Mouse (Mus musculus) small intestine, adult 2 months (tissue): ENCODE results near the gene Tsfm. TPM values are rescaled to one million over a fixed set of nuclear protein-coding genes. Genes with fewer than 3 reads are reported as not detected.
A peak's percentile ranks its signal among the peaks of the same experiment; 100 is the strongest.

ENCODE experiments used
- H3K27ac ChIP-seq: fragments of 200-500 bp; 2 replicates; pipeline ENCODE4 v1.5.1; 2012; ENCODE audit warnings: low read depth, low read length, control low read depth, inconsistent platforms; ENCODE audit not compliant: insufficient read depth
- H3K27me3 ChIP-seq: fragments of 200-500 bp; 2 replicates; pipeline ENCODE4 v1.6.1; 2012; ENCODE audit warnings: mild to moderate bottlenecking, moderate library complexity, low read length, inconsistent platforms; ENCODE audit not compliant: control insufficient read depth, insufficient read depth
- H3K36me3 ChIP-seq: fragments of 200-500 bp; 2 replicates; pipeline ENCODE4 v1.6.1; 2012; ENCODE audit warnings: mild to moderate bottlenecking, low read length, control low read depth, inconsistent platforms; ENCODE audit not compliant: control insufficient read depth, insufficient read depth
- H3K4me1 ChIP-seq: fragments of 200-500 bp; 2 replicates; pipeline ENCODE4 v1.6.1; 2012; ENCODE audit warnings: low read length, inconsistent platforms, mixed read lengths; ENCODE audit not compliant: control insufficient read depth, insufficient read depth, insufficient read length
- H3K4me3 ChIP-seq: fragments of 200-500 bp; 2 replicates; pipeline ENCODE4 v1.5.1; 2012; ENCODE audit warnings: low read depth, mild to moderate bottlenecking, control low read depth, inconsistent platforms, low read length, moderate library complexity
- CTCF ChIP-seq: fragments of 200-500 bp; IDR thresholded peaks from 2 replicates; pipeline ENCODE4 v1.5.1; 2012; ENCODE audit warnings: low read depth, mild to moderate bottlenecking, control low read depth, inconsistent platforms, low read length, moderate library complexity, mixed read lengths; ENCODE audit not compliant: insufficient replicate concordance, insufficient read length; ENCODE audit errors: extremely low read depth
- POLR2A ChIP-seq: fragments of 200-500 bp; IDR thresholded peaks from 2 replicates; pipeline ENCODE4 v1.6.1; 2012; ENCODE audit warnings: low read depth, mild to moderate bottlenecking, control low read depth, inconsistent platforms, low read length, moderate library complexity
- WGBS: fragments of 180-500 bp; shearing (Covaris S2); methylation state at CpG from one replicate; pipeline ENCODE4 v1.1.7; 2018; 5-methylcytosine and 5-hydroxymethylcytosine counted together
- polyA plus RNA-seq: library from polyadenylated mRNA; depleted of rRNA; stranded (reverse); fragments of >200 nt; gene quantifications from 2 replicates; pipeline ENCODE4 v1.2.3, GENCODE M21; 2012

The Tsfm gene
- polyA plus RNA-seq, 1 experiment, result 36.4 TPM

DNA sequence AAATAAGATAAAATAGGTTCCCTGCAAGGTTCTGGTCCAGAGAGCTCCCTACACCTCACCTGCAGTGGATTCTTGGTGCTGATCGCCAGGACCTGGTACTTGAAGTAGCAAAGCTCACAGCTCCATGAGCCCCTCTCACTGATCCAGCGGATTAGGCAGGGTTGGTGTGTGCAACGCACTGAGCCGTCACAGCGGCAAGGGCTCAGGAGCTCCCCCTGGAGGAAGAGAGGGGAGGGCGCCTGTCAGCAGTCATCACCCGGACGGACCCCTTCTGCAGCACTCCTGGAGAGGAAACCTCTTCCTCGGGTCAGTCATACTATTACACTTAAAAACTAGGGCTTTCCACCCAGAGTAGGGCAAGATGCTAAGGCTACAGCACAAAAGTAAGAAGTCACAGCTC is 27.5 kb upstream of the Tsfm start:
- Histone ChIP-seq H3K27ac (no peak overlapping the region), H3K4me3 (no peak overlapping the region), H3K4me1 (peaks cover 7% of the 10 kb centered on the region), H3K36me3 (peaks cover 6% of the 10 kb centered on the region; the same call in 1 of the 2 replicates), H3K27me3 (peaks cover 9% of the 10 kb centered on the region)
- TF ChIP-seq CTCF, result peak; percentile 95
- peak; percentile 29; the same call in 1 of the 2 replicates for TF ChIP-seq POLR2A
- 2% methylated on average over 9 of the region's 9 CpGs for whole genome bisulfite sequencing

DNA sequence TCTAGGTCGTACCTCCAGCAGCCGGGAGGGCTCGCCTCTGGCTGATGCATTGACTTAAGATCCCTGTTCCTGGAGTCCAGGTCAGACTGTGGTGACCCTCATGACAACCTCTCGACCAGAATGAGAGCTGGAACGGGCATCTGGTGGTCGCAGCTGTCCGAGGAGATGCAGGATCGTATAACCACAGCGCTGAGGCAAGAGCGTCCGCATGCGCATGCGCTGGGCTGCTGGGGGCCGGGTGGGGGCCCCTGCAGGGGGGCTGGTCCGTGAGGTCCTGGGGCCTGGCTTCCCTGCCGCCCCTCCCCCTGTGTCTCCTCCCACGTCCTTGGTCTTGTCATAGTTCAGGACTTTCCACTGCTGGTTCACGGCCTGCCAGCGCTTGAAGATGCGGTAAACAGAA is 25.9 kb upstream of the Tsfm start:
- peaks cover 4% of the 10 kb centered on the region; the same call in 1 of the 2 replicates for H3K4me1 ChIP-seq
- H3K36me3 ChIP-seq, result peaks cover 6% of the 10 kb centered on the region; the same call in 1 of the 2 replicates
- 92% methylated on average over 20 of the region's 20 CpGs for WGBS
- no peak overlapping the region for H3K27ac ChIP-seq
- peaks cover 9% of the 10 kb centered on the region for H3K27me3 ChIP-seq
- no peak overlapping the region for H3K4me3 ChIP-seq
- TF ChIP-seq POLR2A (no peak), CTCF (no peak)

DNA sequence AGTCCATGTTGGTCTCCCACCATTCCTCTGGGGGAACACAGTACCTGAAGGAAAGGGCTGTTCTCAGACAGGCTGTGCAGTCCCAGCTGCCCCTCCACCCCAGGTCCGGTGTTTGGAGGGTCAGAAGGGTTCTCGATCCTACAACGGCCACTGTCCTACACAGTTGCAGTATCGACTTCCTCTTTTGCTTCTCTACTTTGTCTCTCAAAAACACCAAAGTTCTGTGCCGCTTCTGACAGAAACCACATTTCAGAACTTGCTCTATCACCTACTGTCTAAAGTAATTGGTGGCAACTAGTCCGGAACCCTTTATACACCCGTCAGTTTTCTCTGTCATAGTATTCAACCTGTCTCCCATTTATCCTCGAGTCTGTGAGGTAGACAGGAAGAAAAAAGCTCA is 24.8 kb upstream of the Tsfm start:
- no peak overlapping the region for H3K27ac ChIP-seq
- peaks cover 16% of the 10 kb centered on the region for H3K27me3 ChIP-seq
- H3K4me1 ChIP-seq, result peaks cover 4% of the 10 kb centered on the region; the same call in 1 of the 2 replicates
- peaks cover 6% of the 10 kb centered on the region; the same call in 1 of the 2 replicates for H3K36me3 ChIP-seq
- H3K4me3 ChIP-seq, result no peak overlapping the region
- no peak for TF ChIP-seq POLR2A
- no peak for TF ChIP-seq CTCF
- WGBS, result 78% methylated on average over 8 of the region's 8 CpGs

- no peak for TF ChIP-seq CTCF
- TF ChIP-seq POLR2A, result no peak
- WGBS, result 84% methylated on average over 4 of the region's 4 CpGs
- no peak overlapping the region for H3K27ac ChIP-seq
- no peak overlapping the region for H3K4me3 ChIP-seq
- H3K36me3 ChIP-seq, result peaks cover 6% of the 10 kb centered on the region; the same call in 1 of the 2 replicates
- H3K27me3 ChIP-seq, result peaks cover 19% of the 10 kb centered on the region
- peaks cover 6% of the 10 kb centered on the region for H3K4me1 ChIP-seq
These were observed 24.0 kb upstream of the Tsfm start for GRCm38 (mm10) chr10:127054646-127055045.

DNA sequence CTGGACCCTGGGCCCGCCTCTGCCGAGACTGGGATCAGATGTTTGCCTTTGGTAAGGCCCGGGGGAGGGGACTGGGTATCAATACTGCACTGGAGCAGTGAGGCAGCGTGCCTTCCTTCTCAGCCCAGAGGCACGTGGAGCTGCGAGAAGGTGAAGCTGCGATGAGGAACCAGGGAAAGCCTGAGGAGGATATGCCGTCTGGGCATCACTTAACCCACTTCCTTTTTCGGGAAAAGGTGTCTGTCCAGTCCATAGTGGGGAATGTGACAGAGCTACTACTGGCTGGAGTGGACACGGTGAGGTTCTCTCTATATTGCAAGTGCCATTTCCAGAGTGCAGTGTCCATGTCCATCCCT is 19.5 kb upstream of the Tsfm start:
- H3K36me3 ChIP-seq, result no peaks in the 10 kb centered on the region
- peaks cover 31% of the 10 kb centered on the region for H3K27me3 ChIP-seq
- no peak overlapping the region for H3K4me3 ChIP-seq
- H3K27ac ChIP-seq, result no peak overlapping the region
- peaks cover 10% of the 10 kb centered on the region for H3K4me1 ChIP-seq
- no peak for TF ChIP-seq CTCF
- TF ChIP-seq POLR2A, result no peak
- 11% methylated on average over 10 of the region's 10 CpGs for WGBS

DNA sequence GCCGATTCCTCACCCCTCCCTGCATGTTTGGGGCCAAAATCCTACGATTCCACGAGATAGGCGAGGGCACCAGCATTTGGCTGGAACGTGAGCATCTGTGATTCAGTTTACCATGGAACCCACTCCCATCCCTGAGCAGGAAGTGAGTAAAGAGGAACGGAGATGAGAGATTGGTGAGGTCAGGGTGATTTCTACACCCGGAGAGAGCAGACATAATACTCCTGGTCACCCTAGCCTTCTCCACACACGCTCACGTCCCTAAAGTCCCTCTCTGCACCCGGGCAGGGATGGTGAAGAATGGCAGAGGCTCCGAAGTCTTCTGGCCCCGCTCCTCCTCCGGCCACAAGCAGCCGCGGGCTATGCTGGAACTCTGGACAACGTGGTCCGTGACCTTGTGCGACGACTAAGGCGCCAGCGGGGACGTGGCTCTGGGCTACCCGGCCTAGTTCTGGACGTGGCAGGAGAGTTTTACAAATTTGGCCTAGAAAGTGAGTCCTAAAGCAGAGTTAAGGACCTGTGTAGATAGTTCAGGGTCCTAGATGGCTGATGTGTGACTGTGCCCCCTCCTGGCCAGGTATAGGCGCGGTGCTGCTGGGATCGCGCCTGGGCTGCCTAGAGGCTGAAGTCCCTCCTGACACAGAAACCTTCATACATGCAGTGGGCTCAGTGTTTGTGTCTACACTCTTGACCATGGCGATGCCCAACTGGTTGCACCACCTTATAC is 18.9 kb upstream of the Tsfm start:
- WGBS, result 3% methylated on average over 29 of the region's 29 CpGs
- peaks cover 31% of the 10 kb centered on the region for H3K27me3 ChIP-seq
- peaks cover 10% of the 10 kb centered on the region for H3K4me1 ChIP-seq
- no peak overlapping the region for H3K27ac ChIP-seq
- H3K4me3 ChIP-seq, result peak overlapping the region; percentile 36
- H3K36me3 ChIP-seq, result no peaks in the 10 kb centered on the region
- TF ChIP-seq POLR2A (no peak), CTCF (peak; percentile 49; the same call in 1 of the 2 replicates)

DNA sequence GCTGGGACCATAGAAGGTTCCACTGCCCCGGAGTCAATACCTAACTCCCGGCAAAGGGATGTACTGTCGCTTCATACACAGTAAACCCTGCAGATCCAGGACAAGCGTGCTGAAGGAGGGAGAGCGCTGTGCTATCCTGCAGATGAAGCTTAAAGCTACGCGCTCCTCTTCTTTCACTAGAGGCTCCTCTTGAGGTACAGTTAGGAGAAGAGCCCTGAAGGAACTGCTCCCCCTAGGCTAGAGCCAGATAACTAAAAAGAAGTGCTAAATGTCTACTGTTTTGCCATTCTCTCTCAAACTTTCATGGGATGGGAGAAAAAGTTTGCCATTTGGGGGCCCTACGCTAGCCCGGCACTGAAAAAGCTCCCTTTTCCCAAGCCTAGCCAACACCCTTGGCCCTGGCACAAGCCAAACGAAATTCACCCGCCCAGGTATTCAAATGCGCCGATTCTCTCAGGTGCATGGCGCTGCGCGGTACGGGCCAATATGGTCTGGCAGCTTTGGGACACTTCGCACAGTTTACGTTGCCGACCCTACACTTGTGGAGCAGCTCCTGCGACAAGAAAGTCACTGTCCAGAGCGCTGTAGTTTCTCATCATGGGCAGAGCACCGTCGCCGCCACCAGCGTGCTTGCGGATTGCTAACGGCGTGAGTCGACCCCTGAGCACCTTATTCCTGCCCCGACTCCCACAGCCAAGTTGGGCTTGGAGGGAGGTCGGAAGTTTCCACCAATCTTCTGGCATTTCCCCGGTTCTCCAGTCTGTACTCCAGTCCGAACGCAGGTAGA is 18.2 kb upstream of the Tsfm start:
- peaks cover 31% of the 10 kb centered on the region for H3K27me3 ChIP-seq
- peak overlapping the region; percentile 36 for H3K4me3 ChIP-seq
- H3K27ac ChIP-seq, result no peak overlapping the region
- H3K4me1 ChIP-seq, result peaks cover 10% of the 10 kb centered on the region
- no peak for TF ChIP-seq POLR2A
- no peak for TF ChIP-seq CTCF
- 3% methylated on average over 35 of the region's 35 CpGs for WGBS
- no peaks in the 10 kb centered on the region for H3K36me3 ChIP-seq
